Mouse (Mus musculus) right cerebral cortex, postnatal 14 days (tissue): ENCODE results near the gene Bend4.

Experiments
- DNase-seq: peaks from one replicate; pipeline ENCODE4 v3.0.0; 2022

Bend4 gene

GRCm38 (mm10) chr5:67427443-67428360, at the start of gene Bend4:
TSS of gene Bend4 (minus strand) at chr5:67428310.
- DNase-seq, result peak; percentile 82

GRCm38 (mm10) chr5:67473723-67474122, 45.6 kb upstream of the Bend4 start:
- DNase-seq, result no peak

GRCm38 (mm10) chr5:67473094-67473493, 45.0 kb upstream of the Bend4 start:
- DNase-seq, result no peak

- DNase-seq, result no peak
Measured at GRCm38 (mm10) chr5:67466866-67467530, 38.9 kb upstream of the Bend4 start.

- DNase-seq, result no peak
Measured at GRCm38 (mm10) chr5:67464899-67465298, 36.8 kb upstream of the Bend4 start.

GRCm38 (mm10) chr5:67463636-67464035, 35.5 kb upstream of the Bend4 start:
- no peak for DNase-seq

GRCm38 (mm10) chr5:67462331-67462730, 34.2 kb upstream of the Bend4 start:
- no peak for DNase-seq

GRCm38 (mm10) chr5:67456841-67457240, 28.7 kb upstream of the Bend4 start:
- no peak for DNase-seq

GRCm38 (mm10) chr5:67454282-67454681, 26.2 kb upstream of the Bend4 start:
- DNase-seq, result no peak

GRCm38 (mm10) chr5:67449957-67450630, 22.0 kb upstream of the Bend4 start:
- DNase-seq, result no peak

- no peak for DNase-seq
Measured at GRCm38 (mm10) chr5:67446526-67446925, 18.4 kb upstream of the Bend4 start.

- DNase-seq, result no peak
Measured at GRCm38 (mm10) chr5:67444217-67445050, 16.3 kb upstream of the Bend4 start.

GRCm38 (mm10) chr5:67442813-67443450, 14.8 kb upstream of the Bend4 start:
- no peak for DNase-seq

GRCm38 (mm10) chr5:67440563-67440962, 12.5 kb upstream of the Bend4 start:
- DNase-seq, result no peak

GRCm38 (mm10) chr5:67437403-67437802, 9.3 kb upstream of the Bend4 start:
- DNase-seq, result no peak

GRCm38 (mm10) chr5:67426478-67427442, 1.4 kb downstream of the Bend4 start:
- DNase-seq, result no peak

- no peak for DNase-seq
Measured at GRCm38 (mm10) chr5:67426011-67426410, 2.1 kb downstream of the Bend4 start.

- no peak for DNase-seq
Measured at GRCm38 (mm10) chr5:67424636-67425035, 3.5 kb downstream of the Bend4 start.

GRCm38 (mm10) chr5:67423963-67424362, 4.1 kb downstream of the Bend4 start:
- no peak for DNase-seq

- DNase-seq, result no peak
Measured at GRCm38 (mm10) chr5:67423326-67423725, 4.8 kb downstream of the Bend4 start.

GRCm38 (mm10) chr5:67419407-67419806, 8.7 kb downstream of the Bend4 start:
- no peak for DNase-seq
